Comparison of ENCODE assay signal across 9 mouse cellular contexts in the genomic region with DNA sequence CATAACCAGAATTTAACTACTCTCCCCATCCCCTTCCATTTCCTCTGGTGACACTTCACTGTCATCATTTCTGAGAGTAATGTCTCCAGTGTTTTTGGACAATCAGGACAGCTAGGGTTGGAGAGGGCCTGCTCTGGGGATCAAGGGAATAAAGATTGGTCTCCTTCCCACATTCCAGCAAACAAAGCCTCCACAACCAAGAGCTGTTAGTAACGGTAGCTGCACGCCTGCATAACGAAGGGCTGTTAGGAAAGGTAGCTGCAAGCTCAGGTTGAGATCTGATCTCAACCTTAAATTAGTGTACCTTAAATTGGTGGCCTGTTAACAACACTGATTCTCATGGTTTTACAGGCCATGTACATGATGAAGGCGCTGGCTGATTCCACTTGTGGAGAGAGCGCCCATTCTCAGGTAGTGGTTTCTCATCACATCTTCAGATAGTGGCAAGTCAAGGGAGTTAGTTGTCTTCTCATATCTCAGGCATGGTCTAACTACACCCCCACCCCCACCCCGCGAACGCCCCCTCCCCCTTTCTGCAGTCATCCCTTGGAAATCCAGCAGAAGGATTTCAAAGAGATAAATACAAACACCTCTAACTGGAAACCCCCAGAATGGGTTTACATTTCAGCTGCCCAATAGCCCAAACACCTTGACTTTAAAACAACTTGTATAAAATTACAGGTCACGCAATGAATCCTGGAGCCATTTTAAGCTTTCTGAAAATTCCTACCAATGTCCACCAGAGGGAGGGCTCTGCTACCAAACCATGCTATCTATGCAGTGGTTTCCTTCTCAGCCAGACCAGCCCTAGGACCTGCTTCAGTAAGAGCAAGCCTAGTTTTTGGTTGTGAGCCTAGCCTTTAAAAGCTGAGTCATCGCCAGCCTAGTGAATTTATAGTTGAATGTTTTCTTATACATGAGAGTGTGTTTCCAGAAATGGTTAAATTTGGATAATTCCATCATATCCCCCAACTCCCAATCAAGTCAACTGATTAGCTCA. TPM values are rescaled to one million over a fixed set of nuclear protein-coding genes. Genes with fewer than 3 reads are reported as not detected.
DNase-seq lines count a peak whose midpoint lies in the region; ATAC-seq and TF ChIP-seq lines count a peak whose summit lies in the region.
"Had no signal": no experiment of that assay in that cellular context is flagged by ENCODE, and none has a peak within 500 bp of the region (broad histone marks: within the 10 kb centered on the region; RNA-seq: fewer than 3 reads in every experiment).

No protein-coding gene starts in this region.

- no peak for ATAC-seq in liver, embryonic 12.5 days
- ATAC-seq in intestine, embryonic 16.5 days = peak; percentile 60; the same call in 1 of the 2 replicates
- peak; percentile 87 for ATAC-seq in lung, embryonic 14.5 days (ENCODE audit: insufficient read depth)

- H3K9ac ChIP-seq in liver, adult 2 months (ENCODE audit: low read depth, low read length) = no peak overlapping the region
- H3K9ac ChIP-seq in liver, embryonic 12.5 days = no peak overlapping the region
- H3K9ac ChIP-seq in intestine, embryonic 16.5 days (ENCODE audit: low read depth, low read length) = no peak overlapping the region
- no peak overlapping the region for H3K9ac ChIP-seq in lung, embryonic 14.5 days
- H3K9ac ChIP-seq: heart, embryonic 13.5 days had no signal

- H3K36me3 ChIP-seq in liver, adult 2 months (ENCODE audit: control insufficient read depth, insufficient read depth, low read length) = peaks cover 13% of the 10 kb centered on the region
- H3K36me3 ChIP-seq in liver, embryonic 12.5 days = peaks cover 23% of the 10 kb centered on the region
- H3K36me3 ChIP-seq in intestine, embryonic 16.5 days (ENCODE audit: control insufficient read depth, insufficient read depth, low read length) = no peaks in the 10 kb centered on the region
- peaks cover 23% of the 10 kb centered on the region for H3K36me3 ChIP-seq in lung, embryonic 14.5 days (ENCODE audit: insufficient read depth)

- no peaks in the 10 kb centered on the region for H3K79me2 ChIP-seq in liver, adult 2 months (ENCODE audit: control insufficient read depth, insufficient read depth, low read length)

- 94% methylated on average over 10 of the region's 10 CpGs for WGBS in liver, adult 2 months
- WGBS in liver, embryonic 12.5 days (ENCODE audit: insufficient replicate concordance) = 78% methylated on average over 10 of the region's 10 CpGs
- 76% methylated on average over 10 of the region's 10 CpGs for WGBS in intestine, embryonic 16.5 days
- 71% methylated on average over 10 of the region's 10 CpGs for whole genome bisulfite sequencing in lung, embryonic 14.5 days

- TF ChIP-seq CTCF in liver, adult 2 months (IDR thresholded peaks at IDR 0.05; ENCODE audit: low read depth, low read length) = 0 out of 2 replicates have a peak, but pooled peaks have one; percentile 18
- peak; percentile 79 for TF ChIP-seq CTCF in lung, embryonic 14.5 days (IDR thresholded peaks at IDR 0.05; ENCODE audit: low read depth)

- no peak for DNase-seq in liver, adult 2 months (ENCODE audit: extremely low read depth, low read depth, low spot score)
- DNase-seq in Muller cell, postnatal 12 days (ENCODE audit: inconsistent ontology term) = peak; percentile 27
- peak; percentile 36 for DNase-seq in embryo, embryonic 11.5 days (ENCODE audit: low read depth, low spot score)
- peak; percentile 85 for DNase-seq in lung, embryonic 14.5 days
- peak; percentile 16 for DNase-seq in right cerebral cortex, postnatal 4 days
- DNase-seq in cerebellum, adult 11-12 months = no peak

- TF ChIP-seq POLR2A in liver, adult 2 months (IDR thresholded peaks at IDR 0.05; ENCODE audit: extremely low read depth, insufficient read depth, low read length) = no peak

- no peaks in the 10 kb centered on the region for H3K4me1 ChIP-seq in liver, adult 2 months (ENCODE audit: control insufficient read depth, insufficient read depth, low read length)
- no peaks in the 10 kb centered on the region for H3K4me1 ChIP-seq in liver, embryonic 12.5 days
- H3K4me1 ChIP-seq in intestine, embryonic 16.5 days (ENCODE audit: control insufficient read depth, insufficient read depth, low read length) = no peaks in the 10 kb centered on the region
- no peaks in the 10 kb centered on the region for H3K4me1 ChIP-seq in lung, embryonic 14.5 days (ENCODE audit: insufficient read depth)
- H3K4me1 ChIP-seq: heart, embryonic 13.5 days had no signal

- no peak overlapping the region for H3K4me3 ChIP-seq in liver, adult 2 months (ENCODE audit: insufficient read depth, low read depth, low read length)
- H3K4me3 ChIP-seq in liver, embryonic 12.5 days = no peak overlapping the region
- H3K4me3 ChIP-seq in intestine, embryonic 16.5 days (ENCODE audit: low read length) = no peak overlapping the region
- H3K4me3 ChIP-seq in lung, embryonic 14.5 days (ENCODE audit: low read depth, low read length) = no peak overlapping the region
- H3K4me3 ChIP-seq: heart, embryonic 13.5 days had no signal

- no peaks in the 10 kb centered on the region for H3K27me3 ChIP-seq in liver, adult 2 months (ENCODE audit: control insufficient read depth, insufficient read depth, low read length)
- no peaks in the 10 kb centered on the region for H3K27me3 ChIP-seq in liver, embryonic 12.5 days (replicated peaks)
- no peaks in the 10 kb centered on the region for H3K27me3 ChIP-seq in intestine, embryonic 16.5 days (replicated peaks; ENCODE audit: control insufficient read depth, insufficient read depth, low read length)
- H3K27me3 ChIP-seq in lung, embryonic 14.5 days (ENCODE audit: insufficient read depth, low read length) = no peaks in the 10 kb centered on the region
- H3K27me3 ChIP-seq: heart, embryonic 13.5 days had no signal

- H3K4me2 ChIP-seq in liver, embryonic 12.5 days = no peak overlapping the region
- no peak overlapping the region for H3K4me2 ChIP-seq in intestine, embryonic 16.5 days (ENCODE audit: low read depth, low read length)
- no peak overlapping the region for H3K4me2 ChIP-seq in lung, embryonic 14.5 days
- H3K4me2 ChIP-seq: heart, embryonic 13.5 days had no signal

- no peaks in the 10 kb centered on the region for H3K9me3 ChIP-seq in liver, embryonic 12.5 days (replicated peaks)
- no peaks in the 10 kb centered on the region for H3K9me3 ChIP-seq in intestine, embryonic 16.5 days (ENCODE audit: control insufficient read depth, low read length)
- no peaks in the 10 kb centered on the region for H3K9me3 ChIP-seq in lung, embryonic 14.5 days (ENCODE audit: low read depth, low read length)
- H3K9me3 ChIP-seq: heart, embryonic 13.5 days had no signal

- no peak overlapping the region for H3K27ac ChIP-seq in liver, adult 2 months (replicated peaks; ENCODE audit: insufficient read depth, low read depth, low read length)
- no peak overlapping the region for H3K27ac ChIP-seq in liver, embryonic 12.5 days
- no peak overlapping the region for H3K27ac ChIP-seq in intestine, embryonic 16.5 days (ENCODE audit: low read length)
- no peak overlapping the region for H3K27ac ChIP-seq in lung, embryonic 14.5 days (ENCODE audit: low read depth)
- H3K27ac ChIP-seq: heart, embryonic 13.5 days had no signal

RNA-seq across cellular contexts. Expression of gene Fam76b, which starts 21.3 kb away (rescaled TPM):
- total RNA-seq in liver, adult 2 months (2014; rRNA removed) = 7.8 and 9.9 TPM in 2 replicates
- 1.3 and 1.7 TPM in 2 replicates for polyA plus RNA-seq in liver, adult 2 months (2012; rRNA removed)
- polyA plus RNA-seq in liver, embryonic 12.5 days (2016; fragmentation: Nextera tagmentation; extraction: Ambion mirVana) = 14.3 and 16.1 TPM in 2 replicates
- 12.5 and 14.8 TPM in 2 replicates for polyA plus RNA-seq in intestine, embryonic 16.5 days (2015; fragmentation: Nextera tagmentation; extraction: Ambion mirVana)
- polyA plus RNA-seq in lung, embryonic 14.5 days (2014; fragmentation: Nextera tagmentation; extraction: Ambion mirVana) = 28.1 and 29.8 TPM in 2 replicates

RNA-seq across cellular contexts. Expression of gene Cep57, which starts 21.9 kb away (rescaled TPM):
- total RNA-seq in liver, adult 2 months (2014; rRNA removed) = 13.0 and 15.6 TPM in 2 replicates
- 3.3 and 3.5 TPM in 2 replicates for polyA plus RNA-seq in liver, adult 2 months (2012; rRNA removed)
- 43.2 and 46.8 TPM in 2 replicates for polyA plus RNA-seq in liver, embryonic 12.5 days (2016; fragmentation: Nextera tagmentation; extraction: Ambion mirVana)
- 40.7 and 41.9 TPM in 2 replicates for polyA plus RNA-seq in intestine, embryonic 16.5 days (2015; fragmentation: Nextera tagmentation; extraction: Ambion mirVana)
- 57.3 and 62.1 TPM in 2 replicates for polyA plus RNA-seq in lung, embryonic 14.5 days (2014; fragmentation: Nextera tagmentation; extraction: Ambion mirVana)

Comparison
In these comparisons a context has a peak if more than half of its experiments do, and no peak if none do; other contexts are left out.
1. DNase-seq: peak in Muller cell, postnatal 12 days (single experiment), embryo, embryonic 11.5 days (single experiment), lung, embryonic 14.5 days (single experiment) and right cerebral cortex, postnatal 4 days (single experiment); none in liver, adult 2 months (single experiment) and cerebellum, adult 11-12 months (single experiment).